Mouse (Mus musculus): ENCODE results near the gene Gpr19.

GRCm38 (mm10) chr6:134847550-134847949, 50.8 kb downstream of the Gpr19 start:
- TF ChIP-seq CTCF (IDR thresholded peaks at IDR 0.05; ENCODE audit: borderline replicate concordance, control insufficient read depth, extremely low read depth, insufficient read depth, low read length, poor library complexity), result no peak
- TF ChIP-seq POLR2A (IDR thresholded peaks at IDR 0.05; ENCODE audit: control insufficient read depth, extremely low read depth, insufficient read depth, low read length, poor library complexity), result no peak
